Mouse (Mus musculus): Measurements from ENCODE around the gene Gna14. TPM values are rescaled to one million over a fixed set of nuclear protein-coding genes. Genes with fewer than 3 reads are reported as not detected.

The Gna14 gene
- polyA plus RNA-seq (2014; fragmentation: Illumina TruSeq; extraction: RNeasy Lipid Tissue Mini Kit (QIAGEN cat#74804); ENCODE audit: low read depth, low replicate concordance) = 16.2 TPM

DNA sequence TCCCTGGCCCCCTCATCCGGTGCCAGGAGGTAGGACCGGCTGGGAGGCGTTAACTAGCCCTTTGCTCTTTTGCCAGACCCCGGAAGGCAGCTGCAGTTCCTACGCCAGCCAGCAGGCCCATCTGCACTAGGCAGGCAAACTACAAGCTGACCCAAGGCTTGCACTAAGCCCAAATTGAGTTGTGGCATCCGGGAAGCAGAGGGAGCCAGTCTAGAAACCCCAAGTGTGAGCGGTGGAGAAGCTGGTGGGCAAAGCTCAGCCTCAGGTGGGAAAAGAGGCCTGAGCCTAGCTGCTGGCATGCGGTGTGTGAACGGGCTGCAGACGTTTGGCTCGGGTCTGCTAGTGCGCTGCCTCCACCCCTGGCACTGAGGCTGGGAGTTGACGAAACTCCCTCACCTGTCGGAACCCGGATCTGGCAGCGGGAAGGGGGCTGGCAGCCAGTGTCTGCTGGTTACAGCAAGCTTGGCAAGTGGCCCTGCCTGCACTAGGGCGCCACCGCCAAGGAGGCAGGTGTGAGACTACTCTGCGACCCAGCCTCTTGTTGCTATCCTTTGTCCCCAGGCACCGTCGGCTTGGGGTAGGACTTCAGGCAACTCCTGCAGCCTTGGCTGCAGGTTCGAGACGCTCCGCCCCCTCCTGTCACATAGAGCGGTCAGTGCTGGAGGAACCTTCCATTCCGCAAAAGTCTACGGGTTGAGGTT, at the start of gene Gna14:
TSS of gene Gna14 (plus strand) at position 232 of the 701 bp plus-strand sequence.

All from testis, adult 10 weeks (tissue).